Mouse (Mus musculus): Measurements from ENCODE around the gene Arid5a.

The Arid5a gene

DNA sequence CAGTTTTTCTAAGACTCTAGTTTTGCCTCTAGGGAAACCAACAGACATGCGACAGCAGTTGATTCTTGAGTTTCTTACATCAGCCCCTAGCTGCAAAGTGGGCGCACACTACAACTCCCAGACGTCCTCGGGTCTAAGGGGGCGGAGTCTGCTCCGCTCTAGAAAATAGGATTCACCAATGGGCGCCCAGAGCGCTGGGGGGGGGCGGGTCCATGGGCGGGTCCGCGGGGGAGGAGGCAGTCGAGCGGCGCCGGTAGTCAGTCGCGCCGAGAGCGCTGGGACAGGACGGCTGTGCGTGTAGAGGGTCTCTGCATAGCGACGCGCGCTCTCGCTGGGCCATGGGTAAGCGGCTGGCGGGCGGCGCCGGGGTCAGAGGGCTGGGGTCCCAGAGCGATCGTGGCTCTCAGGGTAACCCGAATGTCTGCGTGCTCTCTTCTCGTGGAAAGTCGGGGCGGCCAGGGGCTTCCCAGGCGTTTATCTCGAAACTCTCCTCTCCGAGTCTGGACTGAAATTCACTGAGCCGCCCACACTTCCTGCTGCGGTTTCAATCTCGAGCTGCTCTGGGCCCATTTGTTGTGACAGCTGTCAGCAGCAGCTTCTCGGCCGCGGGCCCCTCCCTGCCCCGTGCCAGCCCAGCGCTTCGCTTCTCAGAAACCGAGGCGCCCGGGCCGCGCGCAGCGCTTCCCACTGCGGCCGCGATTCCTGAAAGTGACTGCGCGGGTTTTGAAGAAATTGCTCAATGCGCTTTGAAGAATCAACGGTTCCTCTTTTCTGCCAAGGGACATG, at the start of gene Arid5a:
Arid5a (plus strand) TSS at position 239 of the 786 bp plus-strand sequence.
- peak; percentile 65 for DNase-seq (ENCODE audit: low spot score)

DNA sequence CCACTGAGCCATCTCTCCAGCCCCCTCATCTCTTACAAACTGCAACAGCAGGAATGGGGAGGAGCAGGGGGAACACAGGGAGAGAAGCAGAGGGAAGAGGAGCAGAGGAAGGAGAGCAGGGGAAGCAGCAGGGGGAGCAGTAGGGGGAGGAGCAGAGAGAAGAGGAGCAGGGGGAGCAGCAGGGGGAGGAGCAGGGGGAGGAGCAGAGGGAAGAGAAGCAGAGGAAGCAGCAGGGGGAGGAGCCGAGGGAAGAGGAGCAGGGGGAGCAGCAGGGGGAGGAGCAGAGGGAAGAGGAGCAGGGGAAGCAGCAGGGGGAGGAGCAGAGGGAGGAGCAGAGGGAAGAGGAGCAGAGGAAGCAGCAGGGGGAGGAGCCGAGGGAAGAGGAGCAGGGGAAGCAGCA, 48.9 kb upstream of the Arid5a start:
- no peak for DNase-seq (ENCODE audit: low spot score)

DNA sequence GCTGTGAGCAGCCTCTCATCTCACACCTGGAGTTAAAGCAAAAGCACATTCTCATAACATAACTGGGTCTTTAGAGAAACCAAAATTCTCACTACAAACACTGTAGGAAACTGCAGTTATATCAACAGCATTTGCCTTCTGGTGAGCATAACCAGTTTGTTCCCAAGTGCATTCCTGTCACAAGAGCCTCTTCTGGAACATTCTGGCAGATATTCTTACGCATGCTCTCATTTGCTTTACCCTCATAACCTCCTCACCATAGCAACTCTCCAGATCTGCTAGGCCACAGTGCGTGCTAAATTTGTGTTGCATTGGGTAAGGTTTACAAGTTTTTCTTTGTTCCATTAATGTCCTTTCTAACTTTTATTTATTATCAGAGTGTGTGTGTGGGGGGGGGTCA, 48.3 kb upstream of the Arid5a start:
- DNase-seq (ENCODE audit: low spot score) = no peak

DNA sequence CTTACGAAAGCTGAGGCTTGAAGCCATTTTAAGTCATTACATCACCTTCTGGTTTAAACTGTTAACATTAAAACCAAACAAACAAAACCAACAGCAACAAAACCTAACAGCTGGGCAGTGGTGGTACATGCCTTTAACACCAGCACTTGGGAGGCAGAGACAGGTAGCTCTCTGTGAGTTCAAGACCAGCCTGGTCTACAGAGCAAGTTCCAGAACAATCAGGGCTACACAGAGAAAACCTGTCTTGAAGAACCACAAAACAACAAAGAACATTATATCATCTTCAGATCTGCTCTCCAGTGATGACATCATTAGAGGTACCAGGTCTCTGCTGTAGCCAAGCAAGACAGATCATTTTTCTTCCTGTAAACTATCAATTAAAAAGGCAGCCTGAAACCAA, 47.1 kb upstream of the Arid5a start:
- DNase-seq (ENCODE audit: low spot score) = no peak

GRCm38 (mm10) chr1:36261708-36262504, 45.6 kb upstream of the Arid5a start:
- DNase-seq (ENCODE audit: low spot score) = no peak

- no peak for DNase-seq (ENCODE audit: low spot score)
Measured at GRCm38 (mm10) chr1:36263833-36264488, 43.6 kb upstream of the Arid5a start.

GRCm38 (mm10) chr1:36266293-36266692, 41.2 kb upstream of the Arid5a start:
- no peak for DNase-seq (ENCODE audit: low spot score)

DNA sequence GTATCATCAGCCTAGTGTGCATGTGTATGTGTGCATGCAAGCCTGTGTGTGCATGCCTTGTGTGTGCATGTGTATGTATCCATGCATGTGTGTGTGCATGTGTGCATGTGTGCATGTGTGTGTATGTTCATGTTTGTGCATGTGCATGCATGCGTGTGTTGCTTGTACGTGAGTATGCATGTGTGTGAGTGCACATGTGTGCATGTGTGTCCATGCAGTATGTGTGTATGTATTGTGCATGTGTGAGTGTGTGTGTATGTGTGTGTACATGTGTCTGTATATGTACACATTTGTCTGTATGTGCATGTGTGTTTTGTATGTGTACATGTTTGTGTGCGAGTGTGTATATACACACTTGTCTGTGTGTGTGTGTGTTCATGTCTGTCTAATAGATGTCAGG, 39.9 kb upstream of the Arid5a start:
- DNase-seq (ENCODE audit: low spot score) = no peak

DNA sequence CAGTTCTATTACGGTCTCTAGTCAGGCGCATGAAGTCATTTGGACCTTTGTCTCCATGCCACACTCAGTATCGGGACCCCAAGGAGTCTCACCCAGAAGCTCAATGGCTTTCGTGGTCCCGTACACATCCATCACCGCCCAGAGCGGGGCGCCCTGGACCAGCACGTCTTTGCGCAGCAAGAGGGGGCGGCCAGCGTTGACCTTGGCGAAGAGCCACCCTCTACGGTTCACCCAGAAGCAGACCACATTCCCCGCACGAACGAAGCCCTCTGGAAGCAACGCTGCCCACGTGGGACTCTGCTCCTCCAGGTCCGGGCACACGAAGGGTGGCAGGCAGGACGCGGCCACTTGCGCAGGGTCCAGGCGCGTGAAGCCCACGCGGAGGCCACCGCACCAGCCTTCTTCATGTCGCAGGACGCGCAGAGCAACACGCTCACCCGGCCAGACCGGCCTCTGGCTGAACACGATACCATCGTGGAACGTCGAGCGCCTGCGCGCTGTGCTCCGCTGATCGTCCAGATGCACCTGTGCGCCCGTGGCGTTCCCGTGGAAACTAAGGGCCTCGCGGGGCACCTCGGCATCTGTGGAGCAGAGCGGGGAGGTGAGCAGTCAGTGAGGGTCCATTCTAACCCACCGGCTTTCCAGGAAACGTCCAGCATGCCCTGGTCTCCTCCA, 38.3 kb upstream of the Arid5a start:
- no peak for DNase-seq (ENCODE audit: low spot score)

- no peak for DNase-seq (ENCODE audit: low spot score)
Measured at GRCm38 (mm10) chr1:36270666-36271065, 36.9 kb upstream of the Arid5a start.

GRCm38 (mm10) chr1:36271516-36272230, 35.9 kb upstream of the Arid5a start:
- DNase-seq (ENCODE audit: low spot score) = no peak

DNA sequence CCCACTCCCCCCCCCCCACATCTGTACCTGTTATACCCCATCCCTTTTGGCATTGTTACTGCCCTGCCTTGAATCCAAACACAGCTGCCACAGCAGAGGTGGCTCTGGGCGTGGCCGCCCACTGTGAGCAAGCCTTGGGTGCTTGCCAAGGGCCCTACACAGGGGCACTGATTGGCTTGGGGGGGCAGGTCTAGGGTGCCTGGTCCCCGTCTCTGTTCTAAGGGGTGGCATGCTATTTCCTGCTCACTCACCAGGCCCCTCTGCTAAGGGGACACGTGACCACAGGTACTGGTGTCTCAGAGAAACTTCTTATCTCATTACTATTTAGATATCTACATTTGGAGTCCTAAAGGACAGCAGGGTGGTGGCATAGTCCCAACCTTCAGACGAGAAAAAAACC, 35.0 kb upstream of the Arid5a start:
- DNase-seq (ENCODE audit: low spot score) = no peak

- no peak for DNase-seq (ENCODE audit: low spot score)
Measured at GRCm38 (mm10) chr1:36273288-36273687, 34.2 kb upstream of the Arid5a start.

GRCm38 (mm10) chr1:36274455-36274854, 33.1 kb upstream of the Arid5a start, which contains the start of gene Neurl3:
Gene Neurl3, minus strand, starts transcription at chr1:36274679.
- no peak for DNase-seq (ENCODE audit: low spot score)

DNA sequence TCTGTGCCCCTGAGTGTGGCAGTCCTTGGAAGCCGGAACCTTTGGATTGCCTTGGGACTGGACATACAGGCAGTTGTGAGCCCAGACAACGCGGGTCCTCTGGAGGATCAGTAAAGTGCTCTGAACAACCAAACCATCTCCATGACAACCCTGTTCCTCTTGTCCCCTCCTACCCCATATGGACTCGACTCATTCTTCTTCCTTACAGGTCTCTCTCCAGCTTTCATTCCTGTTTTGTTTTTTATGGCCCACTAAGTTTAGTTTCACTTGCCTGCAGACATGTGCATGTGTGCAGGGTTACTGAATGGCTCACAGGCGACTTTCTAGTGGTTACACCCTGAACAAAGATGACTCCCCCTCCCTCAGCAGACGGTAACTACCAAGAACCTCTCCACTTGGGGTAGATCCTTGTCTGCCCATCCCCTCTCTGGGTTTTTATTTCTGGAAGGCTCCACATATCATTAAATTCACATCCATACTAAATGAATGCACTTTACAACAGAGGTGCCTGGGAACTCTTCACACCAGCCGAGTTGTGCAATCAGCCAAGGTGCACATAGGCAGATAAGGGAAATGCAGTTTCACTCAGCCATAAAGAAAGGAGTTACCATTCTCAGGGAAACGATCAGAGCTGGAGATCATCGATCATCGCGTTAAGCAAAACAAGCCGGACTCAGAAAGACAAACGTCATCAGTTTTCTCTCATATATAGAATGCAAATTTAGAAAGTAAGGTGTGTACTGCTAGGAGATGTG, 31.7 kb upstream of the Arid5a start:
- no peak for DNase-seq (ENCODE audit: low spot score)

GRCm38 (mm10) chr1:36277267-36278060, 30.1 kb upstream of the Arid5a start:
- DNase-seq (ENCODE audit: low spot score) = peak; percentile 71

DNA sequence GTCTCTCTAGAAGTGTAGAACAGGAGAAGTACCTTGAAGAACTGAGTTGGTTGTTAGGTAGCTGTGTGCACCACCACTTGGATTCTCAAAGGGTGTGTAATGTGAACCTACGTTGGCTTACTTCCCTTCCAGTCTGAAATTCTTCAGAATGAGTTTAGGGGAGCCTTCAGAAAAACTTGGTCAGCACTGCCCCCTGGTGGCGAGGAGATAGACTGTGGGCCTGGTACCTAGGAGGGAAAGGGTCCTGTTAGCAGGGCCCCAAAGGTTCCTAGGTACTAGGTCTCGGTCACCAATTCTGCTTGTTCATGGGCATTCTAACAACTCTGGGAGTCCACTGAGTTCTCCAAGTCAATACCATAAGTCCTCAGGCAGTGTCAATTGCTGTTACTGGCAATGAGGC, 28.3 kb upstream of the Arid5a start:
- DNase-seq (ENCODE audit: low spot score) = peak; percentile 69

- DNase-seq (ENCODE audit: low spot score) = no peak
Measured at GRCm38 (mm10) chr1:36280938-36281337, 26.6 kb upstream of the Arid5a start.

GRCm38 (mm10) chr1:36281849-36282248, 25.7 kb upstream of the Arid5a start:
- no peak for DNase-seq (ENCODE audit: low spot score)

- no peak for DNase-seq (ENCODE audit: low spot score)
Measured at GRCm38 (mm10) chr1:36293470-36293869, 14.1 kb upstream of the Arid5a start.
